Mouse (Mus musculus): ENCODE data around the gene Kcng1.

DNA sequence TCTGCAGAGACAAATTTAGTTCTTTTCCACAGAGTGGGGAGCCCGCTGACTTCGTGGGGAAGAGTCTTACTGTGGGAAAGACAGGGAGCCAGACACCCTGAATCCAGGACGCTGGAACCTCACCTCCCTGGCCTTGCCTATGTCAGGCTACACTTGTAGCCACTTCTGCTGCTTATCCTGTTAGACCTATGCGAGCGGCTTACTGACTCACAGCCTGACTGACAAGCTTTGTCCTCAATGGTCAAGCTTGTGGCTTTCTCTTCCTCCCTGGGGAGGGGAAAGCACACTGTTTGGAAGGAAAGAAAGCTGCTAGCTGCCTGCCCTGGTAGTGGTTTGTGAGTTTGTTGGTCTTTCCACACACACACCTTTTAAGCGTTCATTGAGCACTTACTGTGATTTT, 11.0 kb upstream of the Kcng1 start:
- TF ChIP-seq POLR2A (IDR thresholded peaks at IDR 0.05; ENCODE audit: insufficient read depth, low read depth, low read length) (no peak), CTCF (IDR thresholded peaks at IDR 0.05; ENCODE audit: insufficient read depth, low read depth, low read length) (no peak)
